Mouse (Mus musculus) testis, adult 2 months (tissue): ENCODE results near the gene Ifnar1. TPM values are rescaled to one million over a fixed set of nuclear protein-coding genes. Genes with fewer than 3 reads are reported as not detected.

Source experiments
- H3K27ac ChIP-seq: fragments of 200-500 bp; 2 replicates; pipeline ENCODE4 v1.5.1; 2012; ENCODE audit warnings: low read depth, low read length; ENCODE audit not compliant: control insufficient read depth, insufficient read depth
- H3K27me3 ChIP-seq: fragments of 200-500 bp; 2 replicates; pipeline ENCODE4 v1.6.1; 2012; ENCODE audit warnings: mild to moderate bottlenecking, low read length, moderate library complexity; ENCODE audit not compliant: control insufficient read depth, insufficient read depth
- H3K36me3 ChIP-seq: fragments of 200-500 bp; 2 replicates; pipeline ENCODE4 v1.6.1; 2012; ENCODE audit warnings: mild to moderate bottlenecking, low read length; ENCODE audit not compliant: control insufficient read depth, insufficient read depth
- H3K4me1 ChIP-seq: fragments of 200-500 bp; 2 replicates; pipeline ENCODE4 v1.6.1; 2012; ENCODE audit warnings: low read length; ENCODE audit not compliant: control insufficient read depth, insufficient read depth
- H3K4me3 ChIP-seq: fragments of 200-500 bp; 2 replicates; pipeline ENCODE4 v1.5.1; 2012; ENCODE audit warnings: low read depth, mild to moderate bottlenecking, low read length, moderate library complexity, mixed read lengths; ENCODE audit not compliant: control insufficient read depth
- CTCF ChIP-seq: fragments of 200-500 bp; IDR thresholded peaks from 2 replicates; pipeline ENCODE4 v1.5.1; 2012; ENCODE audit warnings: low read depth, mild to moderate bottlenecking, inconsistent platforms, low read length, moderate library complexity; ENCODE audit not compliant: control insufficient read depth, insufficient read depth, insufficient replicate concordance
- POLR2A ChIP-seq: fragments of 200-500 bp; IDR thresholded peaks from 2 replicates; pipeline ENCODE4 v1.6.1; 2012; ENCODE audit warnings: low read depth, mild to moderate bottlenecking, inconsistent platforms, low read length, moderate library complexity; ENCODE audit not compliant: control insufficient read depth
- polyA plus RNA-seq: library from polyadenylated mRNA; depleted of rRNA; stranded (reverse); fragments of >200 nt; gene quantifications from 2 replicates; pipeline ENCODE4 v1.2.3, GENCODE M21; 2012

Gene Ifnar1
- polyA plus RNA-seq, 1 experiment, result 7.9 TPM

GRCm38 (mm10) chr16:91505116-91505601, 20.1 kb downstream of the Ifnar1 start:
- Histone ChIP-seq H3K36me3 (peaks cover 15% of the 10 kb centered on the region), H3K27ac (no peak overlapping the region), H3K27me3 (no peaks in the 10 kb centered on the region), H3K4me3 (no peak overlapping the region), H3K4me1 (no peaks in the 10 kb centered on the region)
- TF ChIP-seq POLR2A (no peak), CTCF (no peak)

DNA sequence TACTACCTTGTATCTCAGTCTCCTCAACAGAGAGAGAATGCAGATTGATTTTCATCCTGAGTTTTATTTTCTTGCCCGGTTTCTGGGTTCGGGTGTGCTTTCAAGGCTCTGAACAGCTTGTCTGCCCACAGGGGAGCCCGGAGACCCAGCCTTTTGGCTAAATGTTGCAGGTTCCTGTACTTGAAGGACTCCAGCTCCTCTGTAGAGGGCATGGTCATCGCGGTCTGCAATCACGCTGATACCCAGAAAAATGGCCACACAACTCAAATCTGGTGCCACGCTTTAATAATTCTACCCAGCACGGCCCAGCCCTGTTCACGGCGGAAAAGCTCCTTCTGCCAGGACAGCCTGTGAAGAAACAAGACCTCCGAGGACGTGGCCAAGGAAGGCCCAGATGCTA, 21.4 kb downstream of the Ifnar1 start:
- H3K4me3 ChIP-seq, result no peak overlapping the region
- H3K27ac ChIP-seq, result no peak overlapping the region
- H3K36me3 ChIP-seq, result peaks cover 11% of the 10 kb centered on the region
- H3K27me3 ChIP-seq, result no peaks in the 10 kb centered on the region
- H3K4me1 ChIP-seq, result no peaks in the 10 kb centered on the region
- TF ChIP-seq CTCF (no peak), POLR2A (no peak)

DNA sequence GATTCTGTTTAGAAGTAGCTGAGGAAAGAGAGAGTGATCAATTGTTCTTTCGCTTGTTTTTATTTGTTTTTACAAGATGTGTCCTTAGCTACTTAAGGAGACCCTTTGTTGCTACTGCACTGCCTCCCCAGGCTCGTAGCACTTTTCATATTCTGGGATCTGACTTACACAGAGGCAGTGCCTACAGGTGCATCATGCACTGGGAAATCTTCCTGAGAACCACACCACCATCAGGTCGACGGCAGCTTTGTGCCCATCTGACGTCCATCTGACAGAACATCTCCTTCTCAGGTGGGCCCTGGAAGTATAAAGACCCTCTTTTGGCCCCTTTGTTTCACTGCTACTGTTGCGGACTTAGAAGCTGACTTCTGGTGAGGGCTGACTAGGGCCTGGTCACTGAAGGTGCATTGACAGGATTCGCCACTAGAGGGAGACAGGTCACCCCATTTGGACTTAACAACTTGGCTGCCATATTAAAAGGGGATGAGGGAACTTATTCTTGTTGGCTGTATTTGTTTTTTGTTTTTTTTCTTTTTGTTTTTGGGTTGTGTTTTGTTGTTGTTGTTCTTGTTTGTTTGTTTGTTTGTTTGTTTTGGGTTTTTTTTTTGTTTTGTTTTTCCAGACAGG, 27.2 kb downstream of the Ifnar1 start:
- peaks cover 5% of the 10 kb centered on the region for H3K4me1 ChIP-seq
- 0 out of 2 replicates have a peak, but pooled peaks cover 1% of the 10 kb centered on the region for H3K36me3 ChIP-seq
- H3K27me3 ChIP-seq, result no peaks in the 10 kb centered on the region
- TF ChIP-seq POLR2A (no peak), CTCF (peak; percentile 76; the same call in 1 of the 2 replicates)
- no peak overlapping the region for H3K27ac ChIP-seq
- no peak overlapping the region for H3K4me3 ChIP-seq

GRCm38 (mm10) chr16:91513099-91513498, 28.1 kb downstream of the Ifnar1 start:
- Histone ChIP-seq H3K4me3 (no peak overlapping the region), H3K4me1 (peaks cover 5% of the 10 kb centered on the region), H3K36me3 (0 out of 2 replicates have a peak, but pooled peaks cover 1% of the 10 kb centered on the region), H3K27ac (no peak overlapping the region), H3K27me3 (no peaks in the 10 kb centered on the region)
- TF ChIP-seq CTCF, result no peak
- TF ChIP-seq POLR2A, result no peak

GRCm38 (mm10) chr16:91517020-91517419, 32.0 kb downstream of the Ifnar1 start:
- Histone ChIP-seq H3K27me3 (no peaks in the 10 kb centered on the region), H3K36me3 (no peaks in the 10 kb centered on the region), H3K27ac (no peak overlapping the region), H3K4me1 (peaks cover 5% of the 10 kb centered on the region), H3K4me3 (no peak overlapping the region)
- TF ChIP-seq POLR2A (no peak), CTCF (no peak)

DNA sequence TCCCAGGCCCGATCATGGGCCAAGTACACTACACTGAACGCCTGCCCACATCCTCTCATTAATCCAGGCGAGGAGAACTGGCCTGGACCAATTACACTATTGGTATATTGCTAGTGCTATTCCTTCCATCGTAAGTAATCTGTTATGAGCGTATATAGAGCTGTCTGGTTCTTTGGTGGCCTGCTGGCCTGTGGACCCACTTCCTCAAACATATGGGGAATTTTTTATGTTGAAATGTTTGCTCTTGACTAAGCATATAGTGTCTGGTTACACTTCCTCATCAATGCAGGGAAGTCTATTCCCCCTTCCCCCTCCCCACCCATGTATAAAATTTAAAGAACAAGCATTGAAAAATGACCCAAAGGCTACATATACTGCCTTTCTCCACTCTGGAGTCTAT, 37.0 kb downstream of the Ifnar1 start:
- Histone ChIP-seq H3K4me1 (peaks cover 3% of the 10 kb centered on the region; the same call in 1 of the 2 replicates), H3K27me3 (no peaks in the 10 kb centered on the region), H3K36me3 (no peaks in the 10 kb centered on the region), H3K27ac (no peak overlapping the region), H3K4me3 (no peak overlapping the region)
- TF ChIP-seq POLR2A, result no peak
- no peak for TF ChIP-seq CTCF

DNA sequence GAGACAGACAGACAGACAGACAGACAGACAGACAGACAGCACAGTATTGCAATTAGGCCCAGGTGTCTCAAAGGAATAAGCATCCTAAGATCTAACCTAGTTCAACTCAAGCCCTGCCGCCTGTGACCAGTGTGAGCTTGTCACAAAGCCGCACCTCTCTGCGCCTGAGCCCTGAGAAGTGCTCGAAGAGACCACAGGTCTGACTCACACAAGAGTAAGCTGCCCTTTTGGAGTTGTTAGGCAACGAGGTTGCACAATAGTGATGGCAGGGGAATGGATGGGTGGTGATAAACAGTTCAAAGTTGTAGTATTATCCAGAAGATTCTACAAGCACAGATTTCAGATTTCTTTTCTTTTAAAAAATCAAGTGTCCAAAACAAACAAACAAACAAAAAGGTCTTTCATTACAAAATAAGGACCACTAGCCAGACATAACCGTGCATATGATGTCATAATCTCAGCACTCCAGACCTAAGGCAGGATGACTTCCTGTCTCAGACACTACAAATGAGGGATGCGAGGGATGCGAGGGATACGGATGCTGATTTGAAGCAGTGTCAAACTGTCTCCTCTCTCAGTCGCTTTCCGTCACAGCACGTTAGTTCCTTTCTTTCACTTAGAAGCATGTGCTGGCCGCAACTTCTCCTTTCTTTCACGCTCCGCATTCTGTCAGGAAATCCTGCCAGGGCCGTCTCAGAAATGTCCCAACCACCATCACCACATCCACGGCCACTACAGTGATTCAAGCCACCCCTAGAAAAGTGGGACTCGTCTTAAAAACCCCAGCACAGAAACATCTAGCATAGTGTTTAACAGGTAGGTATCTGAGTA, 37.7 kb downstream of the Ifnar1 start:
- Histone ChIP-seq H3K4me3 (no peak overlapping the region), H3K27me3 (no peaks in the 10 kb centered on the region), H3K27ac (no peak overlapping the region), H3K4me1 (peaks cover 3% of the 10 kb centered on the region; the same call in 1 of the 2 replicates), H3K36me3 (no peaks in the 10 kb centered on the region)
- TF ChIP-seq CTCF, result no peak
- TF ChIP-seq POLR2A, result no peak
